Mouse (Mus musculus): ENCODE results near the gene Vmn1r219. TPM values are rescaled to one million over a fixed set of nuclear protein-coding genes. Genes with fewer than 3 reads are reported as not detected.
"Not testable (repeated sequence)": the region's sequence is repeated elsewhere in the genome, so short reads cannot be mapped to it uniquely, and the experiment has no call there.

Vmn1r219 gene
- total RNA-seq (2021), result not detected
- long read RNA-seq, experiment 1, result 0 reads
- long read RNA-seq, experiment 2, result 0 reads

DNA sequence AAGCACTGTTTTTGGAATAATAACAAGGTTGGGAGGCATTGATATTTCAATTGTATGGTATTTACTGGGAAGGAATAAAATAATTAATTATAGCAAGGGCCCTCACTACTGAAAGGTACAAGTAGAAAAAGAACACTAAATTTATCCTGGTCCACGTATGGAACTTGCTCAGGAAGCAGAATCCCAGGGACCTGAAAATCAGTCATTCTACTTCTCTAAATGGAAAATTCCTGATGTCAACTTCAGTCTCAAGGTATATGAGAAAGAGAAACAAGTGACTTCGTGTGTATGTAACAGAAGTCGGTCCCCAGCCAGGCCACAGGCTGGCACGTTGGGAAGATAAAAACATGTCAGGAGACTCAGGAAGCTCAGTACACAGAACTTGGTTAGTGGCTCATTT is at the start of gene Vmn1r219:
Gene Vmn1r219 (plus strand): TSS at position 301 of the 400 bp plus-strand sequence.
- no peak for DNase-seq

DNA sequence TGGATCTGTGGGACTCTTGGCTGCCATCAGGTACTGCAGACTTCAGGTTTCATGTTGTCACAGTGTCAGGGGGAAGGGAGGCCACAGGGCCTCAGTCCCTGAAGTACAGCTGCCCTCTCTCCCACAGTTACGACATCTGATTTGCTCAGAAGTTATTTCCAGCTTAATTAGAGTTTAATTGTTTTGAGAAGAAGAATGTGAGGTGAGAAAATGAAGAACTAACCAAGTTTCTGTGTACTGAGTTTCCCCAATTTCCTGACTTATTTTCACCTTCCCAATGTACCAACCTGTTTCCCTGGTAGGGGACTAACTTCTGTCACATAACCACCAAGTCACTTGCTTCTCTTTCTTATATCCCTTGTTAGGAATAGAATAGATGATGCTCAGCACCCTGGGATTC is 41.0 kb upstream of the Vmn1r219 start, which contains the start of gene Vmn1r217:
Gene Vmn1r217 (minus strand): TSS at position 101 of the 400 bp plus-strand sequence.
- DNase-seq, result not testable (repeated sequence)

DNA sequence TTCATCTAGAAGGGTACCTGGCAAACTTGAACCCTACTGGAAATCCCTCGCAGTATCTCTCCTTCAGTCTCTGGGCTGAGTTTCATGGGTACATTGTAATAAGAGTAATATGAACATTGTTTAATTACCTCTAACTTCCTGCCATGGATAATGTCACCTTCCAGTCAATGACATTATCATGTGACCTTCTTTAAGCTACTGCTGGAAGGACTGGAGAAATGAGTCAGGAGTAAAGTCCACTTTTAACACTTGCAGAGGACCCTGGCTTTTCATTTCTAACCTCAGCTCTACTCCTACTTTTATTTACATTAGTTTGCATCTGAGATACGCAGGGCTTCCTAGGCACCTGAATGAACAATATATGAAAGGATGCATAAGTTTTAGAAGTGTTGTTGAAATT is 38.5 kb upstream of the Vmn1r219 start:
- no peak for DNase-seq

DNA sequence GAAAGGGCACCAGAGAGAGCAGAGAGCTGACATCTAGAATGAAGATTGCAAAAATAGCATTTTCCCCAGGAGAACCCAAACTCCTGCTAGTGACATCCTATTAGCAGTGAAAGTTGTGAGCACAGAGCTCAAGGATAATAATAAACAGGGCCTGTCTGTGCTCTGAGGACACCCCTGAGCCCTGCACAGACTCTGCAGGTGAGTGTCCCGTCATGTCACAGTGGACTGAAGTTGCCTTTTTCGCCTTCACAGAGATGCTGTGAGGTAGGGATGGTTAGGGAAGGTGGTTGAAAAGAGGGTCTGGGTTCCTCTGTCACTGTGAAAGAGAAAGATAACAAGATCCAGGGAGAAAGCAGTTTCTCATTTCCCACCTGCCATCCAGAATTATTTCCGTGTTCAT is 26.0 kb upstream of the Vmn1r219 start, which contains the start of gene Vmn1r218:
Gene Vmn1r218 (plus strand): TSS at position 57 of the 400 bp plus-strand sequence.
- DNase-seq, result no peak

DNA sequence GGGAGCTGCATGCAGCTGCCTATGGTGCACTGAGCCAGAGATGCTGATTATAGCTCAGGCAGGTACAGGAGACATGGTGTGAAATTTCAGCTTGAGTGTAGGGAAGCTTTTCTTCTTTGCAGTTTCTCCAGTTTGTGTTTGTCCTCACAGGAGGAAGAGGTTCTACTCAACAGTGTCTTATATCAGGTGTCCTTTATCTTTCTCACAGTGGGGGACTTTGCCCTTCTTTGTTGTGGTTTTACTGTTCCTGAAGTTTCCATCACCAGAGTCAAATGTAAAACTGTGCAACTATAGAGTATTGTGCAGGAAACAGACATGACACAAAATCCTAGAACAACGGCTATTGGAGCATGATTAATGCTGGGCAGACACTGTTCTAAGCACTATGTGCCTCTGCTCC is 25.6 kb upstream of the Vmn1r219 start:
- DNase-seq, result no peak

DNA sequence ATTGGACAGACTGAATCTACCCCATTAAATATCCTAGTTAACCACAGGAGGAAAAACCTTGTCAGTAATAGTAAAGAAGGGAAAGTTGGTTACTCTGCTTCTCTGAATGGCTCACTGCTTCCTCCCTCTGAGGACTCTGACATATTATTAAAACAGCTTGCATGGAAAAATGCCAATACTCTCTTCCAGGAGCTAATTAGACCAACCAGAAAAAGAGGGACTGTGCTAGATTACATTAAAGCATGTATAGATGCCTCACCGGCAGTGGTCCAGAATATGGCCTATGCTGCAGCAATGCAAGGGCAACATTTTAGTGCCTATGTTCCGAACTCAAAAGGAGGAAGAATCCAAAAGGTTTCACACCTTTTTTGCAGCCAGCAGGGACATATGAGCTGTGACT is 20.2 kb upstream of the Vmn1r219 start:
- no peak for DNase-seq

DNA sequence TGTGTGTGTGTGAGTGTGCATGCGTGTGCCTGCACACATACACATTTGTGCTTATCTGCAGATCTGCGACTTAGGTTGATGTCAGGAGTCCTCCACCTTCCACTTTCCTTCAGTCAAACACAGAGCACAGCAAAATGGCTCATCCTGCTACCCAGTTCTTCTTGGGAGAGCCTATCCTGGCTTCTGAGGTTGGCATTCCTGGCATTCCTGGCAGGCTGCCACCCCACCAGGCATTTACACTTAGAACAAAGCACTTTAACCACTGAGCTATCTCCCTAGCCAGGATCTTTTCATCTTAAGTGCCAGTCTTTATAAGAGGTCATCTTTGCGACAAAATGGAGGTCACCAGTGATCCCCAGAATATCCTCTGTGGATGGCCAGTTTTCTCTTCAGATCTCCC is 1.3 kb upstream of the Vmn1r219 start:
- peak in 1 of 2 experiments; percentile 2 for DNase-seq

DNA sequence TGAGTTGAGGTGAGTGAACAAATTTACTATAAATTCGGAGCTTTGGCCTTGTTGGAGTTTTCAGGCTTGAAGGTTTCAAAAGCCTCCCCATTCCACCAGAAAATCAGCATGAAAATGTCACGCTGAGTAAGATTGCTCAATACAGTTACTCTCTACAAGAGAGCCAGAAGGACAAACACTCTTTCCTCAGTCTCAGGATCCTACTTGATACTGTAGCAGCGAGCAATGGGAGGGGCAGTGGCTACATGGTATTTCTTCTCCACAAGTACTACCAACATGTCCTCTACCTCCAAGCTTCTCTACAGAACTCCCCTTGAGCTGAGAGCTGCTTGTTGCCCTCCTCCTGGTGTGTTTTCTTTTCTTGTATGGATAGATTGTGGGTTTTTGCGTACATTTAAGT is 7.4 kb downstream of the Vmn1r219 start:
- DNase-seq, result not testable (repeated sequence)

DNA sequence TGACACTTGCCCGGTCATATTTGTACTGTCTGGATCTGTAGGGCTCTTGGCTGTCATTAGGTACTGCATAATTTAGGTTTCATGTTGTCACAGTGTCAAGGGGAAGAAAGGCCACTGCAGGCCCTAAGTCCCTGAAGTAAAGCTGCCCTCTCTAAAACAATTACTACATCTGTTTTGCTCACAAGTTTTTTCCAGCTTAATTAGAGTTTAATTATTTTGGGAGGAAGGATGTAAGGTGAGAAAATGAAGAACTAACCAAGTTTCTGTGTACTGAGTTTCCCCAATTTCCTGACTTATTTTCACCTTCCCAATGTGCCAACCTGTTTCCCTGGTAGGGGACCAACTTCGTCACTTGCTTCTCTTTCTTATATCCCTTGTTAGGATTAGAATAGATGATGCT is 28.8 kb downstream of the Vmn1r219 start, which contains the start of gene Vmn1r220:
Gene Vmn1r220 (minus strand): TSS at position 101 of the 400 bp plus-strand sequence.
- no peak for DNase-seq

DNA sequence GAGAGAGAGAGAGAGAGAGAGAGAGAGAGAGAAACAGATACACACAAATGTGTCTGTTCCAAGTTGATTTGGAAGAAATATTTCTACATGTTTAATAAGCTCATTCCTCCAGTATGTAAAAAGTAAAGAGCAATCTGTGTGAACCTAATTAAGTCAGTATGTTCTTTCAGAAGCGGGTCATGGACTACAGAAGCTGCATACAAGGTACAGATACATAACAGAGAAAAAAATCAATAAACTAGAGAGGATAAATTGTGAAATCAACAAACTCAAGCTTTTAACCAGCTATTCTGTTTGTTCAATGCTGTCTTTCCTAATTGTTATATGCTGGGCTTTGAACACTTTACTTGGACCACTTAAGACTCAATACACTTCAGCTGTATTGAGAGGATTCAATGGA is 44.8 kb downstream of the Vmn1r219 start:
- DNase-seq, result not testable (repeated sequence)

DNA sequence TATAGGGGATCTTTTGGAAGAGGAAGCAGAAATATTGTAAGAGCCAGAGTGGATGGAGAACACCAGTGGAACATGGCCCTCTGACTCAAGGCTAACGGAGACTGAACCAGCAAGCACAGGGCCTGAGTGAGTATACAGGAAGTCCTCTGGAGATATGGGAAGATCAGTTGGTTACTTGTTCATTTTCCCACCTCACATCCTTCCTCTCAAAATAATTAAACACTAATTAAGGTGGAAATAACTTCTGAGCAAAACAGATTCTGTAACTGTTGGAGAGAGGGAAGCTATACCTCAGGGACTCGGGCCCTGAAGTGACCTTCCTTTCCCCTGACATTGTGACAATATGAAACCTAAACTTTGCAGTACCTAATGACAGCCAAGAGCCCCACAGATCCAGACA is 54.7 kb downstream of the Vmn1r219 start, which contains the start of gene Vmn1r221:
Gene Vmn1r221 (plus strand): TSS at position 301 of the 400 bp plus-strand sequence.
- not testable (repeated sequence) for DNase-seq

Other genes starting within 250 kb of the Vmn1r219 start
- not detected for gene Vmn1r213, start 151.7 kb upstream of the Vmn1r219 start, total RNA-seq (2021)
- not detected for gene Vmn1r214, start 128.9 kb upstream of the Vmn1r219 start, total RNA-seq (2021)
- gene Vmn1r215, start 91.3 kb upstream of the Vmn1r219 start, total RNA-seq (2021), result not detected
- not detected for gene Vmn1r217, start 41.1 kb upstream of the Vmn1r219 start, total RNA-seq (2021)
- not detected for gene Vmn1r218, start 26.2 kb upstream of the Vmn1r219 start, total RNA-seq (2021)
- gene Vmn1r220, start 28.7 kb downstream of the Vmn1r219 start, total RNA-seq (2021), result not detected
- gene Vmn1r221, start 54.8 kb downstream of the Vmn1r219 start, total RNA-seq (2021), result not detected
- not detected for gene Vmn1r222, start 76.6 kb downstream of the Vmn1r219 start, total RNA-seq (2021)
- gene Vmn1r223, start 87.8 kb downstream of the Vmn1r219 start, total RNA-seq (2021), result not detected
- gene Zfp322a, start 209.9 kb downstream of the Vmn1r219 start, total RNA-seq (2021), result 10 to 100 TPM; 19.4 to 21.2 TPM

Measured in adrenal gland, postnatal 36 days (tissue).